Mouse (Mus musculus) CH12.LX (cell line): ENCODE measurements around the gene Mad1l1. TPM values are rescaled to one million over a fixed set of nuclear protein-coding genes. Genes with fewer than 3 reads are reported as not detected.

Source experiments
- DNase-seq: peaks from one replicate; pipeline ENCODE4 v3.0.0-alpha.2; 2013; ENCODE audit errors: extremely low read depth
- H3K27ac ChIP-seq: 2 replicates; pipeline ENCODE4 v1.5.1; 2012; ENCODE audit warnings: low read depth, mild to moderate bottlenecking, control low read depth, moderate library complexity; ENCODE audit not compliant: insufficient read depth
- H3K27me3 ChIP-seq: replicated peaks from 2 replicates; pipeline ENCODE3; 2012; ENCODE audit warnings: inconsistent platforms
- H3K36me3 ChIP-seq, 2 experiments: replicated peaks in 1 of 2; 2 replicates each; pipeline versions ENCODE3 to v1.6.1; 2012; ENCODE audit warnings: inconsistent platforms in 1 of 2, low read length in 1 of 2, mild to moderate bottlenecking in 1 of 2, mixed read lengths in 1 of 2, moderate library complexity in 1 of 2; ENCODE audit not compliant: control insufficient read depth in 1 of 2, insufficient read depth in 1 of 2
- H3K4me1 ChIP-seq, 2 experiments: 2 replicates each; pipeline ENCODE4 v1.6.1; 2012; ENCODE audit warnings: inconsistent platforms in 1 of 2, moderate library complexity in 1 of 2; ENCODE audit not compliant: insufficient read depth in 2 of 2, control insufficient read depth in 1 of 2
- H3K4me2 ChIP-seq: 2 replicates; pipeline ENCODE4 v1.6.1; 2012; ENCODE audit warnings: low read depth, mild to moderate bottlenecking, control low read depth; ENCODE audit not compliant: poor library complexity, insufficient read depth, severe bottlenecking
- H3K4me3 ChIP-seq, 3 experiments: fragments of 150-350 bp in 1 of 3; sonication (generic) in 1 of 3; replicated peaks in 1 of 3; 2 replicates each; pipeline versions ENCODE3 to v1.5.1; 2011 to 2012; ENCODE audit warnings: low read depth in 2 of 3, low read length in 2 of 3, mild to moderate bottlenecking in 2 of 3, moderate library complexity in 2 of 3, control low read depth in 1 of 3, improper control_type of control experiment in 1 of 3, inconsistent platforms in 1 of 3, mixed read lengths in 1 of 3; ENCODE audit not compliant: poor library complexity in 1 of 3
- H3K79me2 ChIP-seq: replicated peaks from 2 replicates; pipeline ENCODE4 v1.6.1; 2012; ENCODE audit warnings: mild to moderate bottlenecking, moderate library complexity; ENCODE audit not compliant: control insufficient read depth, poor library complexity, insufficient read depth, severe bottlenecking; ENCODE audit errors: extremely low read depth
- H3K9ac ChIP-seq: 2 replicates; pipeline ENCODE4 v1.6.1; 2012; ENCODE audit warnings: low read depth, mild to moderate bottlenecking, control low read depth, moderate library complexity; ENCODE audit not compliant: insufficient read depth
- H3K9me3 ChIP-seq: replicated peaks from 2 replicates; pipeline ENCODE3; 2012; ENCODE audit warnings: low read length, inconsistent platforms, mixed read lengths
- E2F4 ChIP-seq: IDR thresholded peaks from 2 replicates; pipeline ENCODE4 v1.6.1; 2011; ENCODE audit warnings: low read depth, low read length, improper control_type of control experiment; ENCODE audit not compliant: insufficient replicate concordance
- ELF1 ChIP-seq: IDR thresholded peaks from 2 replicates; pipeline ENCODE4 v1.6.1; 2014; ENCODE audit warnings: low read depth, mild to moderate bottlenecking, inconsistent platforms, low read length, improper control_type of control experiment
- ETS1 ChIP-seq: conservative IDR thresholded peaks from 2 replicates; pipeline ENCODE4 v1.6.1; 2012; ENCODE audit warnings: low read depth, mild to moderate bottlenecking, inconsistent platforms, low read length, improper control_type of control experiment, moderate library complexity
- HCFC1 ChIP-seq: IDR thresholded peaks from 2 replicates; pipeline ENCODE4 v1.6.1; 2012; ENCODE audit warnings: low read depth, mild to moderate bottlenecking, inconsistent platforms, low read length, improper control_type of control experiment
- IRF4 ChIP-seq: IDR thresholded peaks from 2 replicates; pipeline ENCODE4 v1.6.1; 2014; ENCODE audit warnings: low read depth, mild to moderate bottlenecking, inconsistent platforms, low read length, improper control_type of control experiment
- JUN ChIP-seq: IDR thresholded peaks from 2 replicates; pipeline ENCODE4 v1.6.1; 2011; ENCODE audit warnings: low read depth, mild to moderate bottlenecking, low read length, improper control_type of control experiment, moderate library complexity; ENCODE audit not compliant: insufficient read depth
- KAT2A ChIP-seq: IDR thresholded peaks from 2 replicates; pipeline ENCODE4 v1.6.1; 2012; ENCODE audit warnings: low read length, improper control_type of control experiment, inconsistent platforms; ENCODE audit not compliant: insufficient replicate concordance
- MAFK ChIP-seq: IDR thresholded peaks from 2 replicates; pipeline ENCODE4 v1.6.1; 2011; ENCODE audit warnings: low read length, improper control_type of control experiment; ENCODE audit not compliant: insufficient replicate concordance
- MAZ ChIP-seq: IDR thresholded peaks from 2 replicates; pipeline ENCODE4 v1.6.1; 2012; ENCODE audit warnings: low read depth, mild to moderate bottlenecking, inconsistent platforms, low read length, improper control_type of control experiment, moderate library complexity
- MEF2A ChIP-seq: IDR thresholded peaks from 2 replicates; pipeline ENCODE4 v1.6.1; 2014; ENCODE audit warnings: low read depth, mild to moderate bottlenecking, inconsistent platforms, low read length, improper control_type of control experiment, borderline replicate concordance
- MXI1 ChIP-seq: IDR thresholded peaks from 2 replicates; pipeline ENCODE4 v1.6.1; 2011; ENCODE audit warnings: mild to moderate bottlenecking, low read depth, low read length, improper control_type of control experiment
- MYC ChIP-seq: IDR thresholded peaks from 2 replicates; pipeline ENCODE4 v1.6.1; 2011; ENCODE audit warnings: low read depth, mild to moderate bottlenecking, improper control_type of control experiment, low read length
- POLR2AphosphoS2 ChIP-seq: IDR thresholded peaks from 2 replicates; pipeline ENCODE4 v1.6.1; 2011; ENCODE audit warnings: low read depth, low read length, improper control_type of control experiment
- RAD21 ChIP-seq: IDR thresholded peaks from 2 replicates; pipeline ENCODE4 v1.6.1; 2011; ENCODE audit warnings: low read depth, mild to moderate bottlenecking, low read length, improper control_type of control experiment, moderate library complexity
- RCOR1 ChIP-seq: conservative IDR thresholded peaks from 2 replicates; pipeline ENCODE4 v1.6.1; 2012; ENCODE audit warnings: low read depth, mild to moderate bottlenecking, inconsistent platforms, low read length, improper control_type of control experiment
- SIN3A ChIP-seq: IDR thresholded peaks from 2 replicates; pipeline ENCODE4 v1.6.1; 2012; ENCODE audit warnings: low read length, improper control_type of control experiment, inconsistent platforms
- SMC3 ChIP-seq: IDR thresholded peaks from 2 replicates; pipeline ENCODE4 v1.6.1; 2011; ENCODE audit warnings: low read depth, low read length, improper control_type of control experiment
- USF1 ChIP-seq: IDR thresholded peaks from 2 replicates; pipeline ENCODE4 v1.6.1; 2014; ENCODE audit warnings: low read depth, mild to moderate bottlenecking, inconsistent platforms, low read length, improper control_type of control experiment
- USF2 ChIP-seq: conservative IDR thresholded peaks from 2 replicates; pipeline ENCODE4 v1.6.1; 2011; ENCODE audit warnings: low read depth, low read length, improper control_type of control experiment
- ZC3H11A ChIP-seq: IDR thresholded peaks from 2 replicates; pipeline ENCODE4 v1.6.1; 2012; ENCODE audit warnings: low read depth, mild to moderate bottlenecking, inconsistent platforms, low read length, improper control_type of control experiment
- ZKSCAN1 ChIP-seq: IDR thresholded peaks from 2 replicates; pipeline ENCODE4 v1.6.1; 2012; ENCODE audit warnings: low read depth, inconsistent platforms, low read length, improper control_type of control experiment, borderline replicate concordance
- ZNF384 ChIP-seq: IDR thresholded peaks from 2 replicates; pipeline ENCODE4 v1.6.1; 2012; ENCODE audit warnings: low read depth, low read length, improper control_type of control experiment, inconsistent platforms
- dilution Hi-C: fragments of 300-500 bp; cut with MboI; formaldehyde crosslinking; loops from 2 replicates; pipeline ENCODE4 v1.14.3; 2020; ENCODE audit warnings: low sequenced_read_pairs; ENCODE audit not compliant: extremely low pct_unique_long_range_greater_than_20kb, extremely low pct_ligation_motif_present
- in situ Hi-C: fragments of 300-500 bp; cut with MboI; formaldehyde crosslinking; loops from 3 replicates; pipeline ENCODE4 v1.14.3; 2019; ENCODE audit warnings: low sequenced_read_pairs, low pct_ligation_motif_present, low pct_unique_long_range_greater_than_20kb, mixed read lengths
- polyA plus RNA-seq: library from polyadenylated mRNA; unstranded; fragments of >175 nt; gene quantifications from 2 replicates; pipeline ENCODE4 v1.2.1, GENCODE M21; 2012; ENCODE audit warnings: low read depth; ENCODE audit not compliant: insufficient read length
- total RNA-seq, 2 experiments: library from RNA; depleted of rRNA; stranded (reverse); fragments of 300-350 nt in 1 of 2; fragments of >200 nt in 1 of 2; gene quantifications; 2 replicates each; pipeline ENCODE4 v1.2.3; 2012 to 2014

Gene Mad1l1
- total and polyA plus RNA-seq, 3 experiments, result 24.8 to 45.6 (median 28.9) TPM

DNA sequence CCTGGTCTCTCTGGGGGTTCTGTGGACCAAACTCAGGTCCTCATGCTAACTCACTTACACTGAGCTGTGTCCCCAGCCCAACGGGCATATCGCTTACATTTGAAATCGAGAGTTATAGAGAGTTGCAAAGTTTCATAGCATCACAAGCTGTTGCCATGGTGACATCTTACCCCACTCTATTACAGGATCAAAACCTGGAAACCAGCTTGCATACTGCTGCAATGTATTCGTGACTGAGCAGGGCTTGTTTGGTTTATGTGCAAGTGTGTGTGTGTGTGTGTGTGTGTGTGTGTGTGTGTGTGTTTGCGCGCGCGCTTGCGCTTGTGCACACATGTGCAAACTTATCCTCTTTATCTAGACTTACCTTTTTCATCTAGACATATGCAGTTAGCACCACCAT lies 342.0 kb downstream of the Mad1l1 start:
- in situ Hi-C loops, result no loop called here

DNA sequence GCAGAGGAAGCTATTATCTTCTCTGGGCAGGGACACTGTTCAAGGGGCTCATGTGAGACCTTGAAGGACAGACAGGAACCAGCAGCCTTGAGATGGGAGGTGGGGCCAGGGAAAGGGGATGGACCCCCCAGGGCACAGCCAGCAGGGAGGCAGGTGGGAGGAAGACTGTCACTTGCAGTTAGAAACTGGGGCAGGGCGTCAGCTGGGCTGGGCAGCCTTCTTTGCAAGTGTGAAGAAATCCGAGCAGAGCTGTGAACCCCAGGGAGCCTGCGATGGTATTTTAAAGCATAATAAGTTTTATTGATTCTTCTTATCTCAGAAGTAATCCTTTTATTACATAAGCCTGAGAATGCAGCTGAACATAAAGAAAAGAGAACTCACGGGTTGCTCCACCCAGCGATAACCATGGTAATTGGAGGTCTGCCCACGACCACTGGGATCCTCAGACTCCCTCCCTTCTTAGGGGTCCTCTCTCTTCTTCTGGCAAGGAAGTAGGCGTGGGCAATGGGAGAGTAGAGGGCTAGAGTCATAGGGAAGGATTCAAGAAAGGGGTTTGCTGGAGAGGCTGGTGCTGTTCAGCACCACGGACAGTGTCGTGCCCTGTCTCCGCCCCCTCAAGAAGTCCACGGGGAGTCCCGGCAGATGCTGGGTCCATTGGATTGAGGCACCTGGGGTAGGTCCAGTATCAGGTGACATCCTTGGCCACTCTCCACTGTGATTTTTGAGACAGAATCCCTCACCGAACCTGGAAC lies 342.7 kb downstream of the Mad1l1 start:
- dilution Hi-C loops, result no loop called here

More for the DNA sequence above, 342.0 kb downstream of the Mad1l1 start:
- no peaks in the 10 kb centered on the region for H3K9me3 ChIP-seq
- H3K4me3 ChIP-seq, result no peak overlapping the region
- TF ChIP-seq RCOR1 (no peak), MAFK (no peak), E2F4 (no peak), ELF1 (no peak), SMC3 (no peak), ZC3H11A (no peak), POLR2AphosphoS2 (no peak), ZKSCAN1 (no peak), USF2 (no peak), KAT2A (no peak)
- no peak for DNase-seq
- H3K9ac ChIP-seq, result no peak overlapping the region
- dilution Hi-C loops, result no loop called here
- no peak overlapping the region for H3K27ac ChIP-seq
- H3K27me3 ChIP-seq, result no peaks in the 10 kb centered on the region
- H3K79me2 ChIP-seq, result no peaks in the 10 kb centered on the region
- no peak overlapping the region for H3K4me2 ChIP-seq
- H3K36me3 ChIP-seq, result no peaks in the 10 kb centered on the region
- H3K4me1 ChIP-seq, result peaks cover 24 to 48% of the 10 kb centered on the region in 2 experiments

DNA sequence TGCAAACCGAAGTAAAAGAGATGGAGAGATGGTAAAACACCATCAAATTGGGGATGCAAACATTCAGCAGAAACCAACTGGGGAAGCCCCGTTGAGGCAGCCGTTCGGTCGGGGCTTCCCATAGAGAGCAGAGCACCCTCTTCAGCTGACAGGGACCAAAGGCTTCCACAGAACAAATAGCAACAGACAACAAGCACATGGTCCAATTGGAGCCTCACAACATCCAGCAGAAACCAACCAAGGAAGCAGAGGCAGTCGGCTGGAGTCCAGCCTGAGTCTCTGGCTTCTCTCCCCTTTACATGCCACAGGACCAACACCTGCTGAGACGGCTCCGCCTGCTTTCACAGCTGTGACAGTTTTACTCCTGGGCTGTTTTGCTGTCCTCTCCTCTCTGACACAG lies 343.9 kb downstream of the Mad1l1 start:
- Histone ChIP-seq H3K27me3 (no peaks in the 10 kb centered on the region), H3K4me1 (peaks cover 27 to 50% of the 10 kb centered on the region in 2 experiments), H3K4me2 (peak overlapping the region; percentile 86), H3K36me3 (no peaks in the 10 kb centered on the region), H3K9me3 (no peaks in the 10 kb centered on the region), H3K9ac (no peak overlapping the region), H3K27ac (peak overlapping the region; percentile 49; the same call in 1 of the 2 replicates), H3K79me2 (no peaks in the 10 kb centered on the region), H3K4me3 (peak overlapping the region in 1 of 3 experiments; percentile 2)
- dilution Hi-C loops (no loop called here), in situ Hi-C loops (no loop called here)
- DNase-seq, result peak; percentile 66
- TF ChIP-seq IRF4, result peak; percentile 37
- TF ChIP-seq MEF2A, result peak; percentile 14; the same call in 1 of the 2 replicates
- TF ChIP-seq ETS1, result 0 out of 2 replicates have a peak, but pooled peaks have one; percentile 43
- no peak for TF ChIP-seq ZNF384
- TF ChIP-seq MAFK, result 0 out of 2 replicates have a peak, but pooled peaks have one; percentile 9
- peak; percentile 67; the same call in 1 of the 2 replicates for TF ChIP-seq MXI1
- TF ChIP-seq USF2, result no peak
- no peak for TF ChIP-seq MYC
- TF ChIP-seq MAZ, result 0 out of 2 replicates have a peak, but pooled peaks have one; percentile 8
- no peak for TF ChIP-seq KAT2A
- no peak for TF ChIP-seq HCFC1
- TF ChIP-seq ZC3H11A, result no peak
- no peak; the same call in none of the 2 replicates for TF ChIP-seq RAD21
- TF ChIP-seq JUN, result no peak
- no peak for TF ChIP-seq POLR2AphosphoS2
- no peak for TF ChIP-seq ZKSCAN1
- no peak for TF ChIP-seq USF1

More for the DNA sequence above, 342.7 kb downstream of the Mad1l1 start:
- no peaks in the 10 kb centered on the region for H3K27me3 ChIP-seq
- in situ Hi-C loops, result no loop called here
- no peak overlapping the region for H3K27ac ChIP-seq
- no peaks in the 10 kb centered on the region for H3K9me3 ChIP-seq
- H3K36me3 ChIP-seq, result no peaks in the 10 kb centered on the region
- H3K79me2 ChIP-seq, result no peaks in the 10 kb centered on the region
- no peak overlapping the region for H3K9ac ChIP-seq
- TF ChIP-seq SIN3A, result 0 out of 2 replicates have a peak, but pooled peaks have one; percentile 24
- TF ChIP-seq RAD21, result no peak
- no peak overlapping the region for H3K4me2 ChIP-seq
- no peak overlapping the region for H3K4me3 ChIP-seq
- DNase-seq, result peak; percentile 21
- H3K4me1 ChIP-seq, result peaks cover 27 to 50% of the 10 kb centered on the region in 2 experiments
